Mouse (Mus musculus) G1E (cell line): ENCODE data around the gene Id1. TPM values are rescaled to one million over a fixed set of nuclear protein-coding genes. Genes with fewer than 3 reads are reported as not detected.

Experiments
- ATAC-seq: 2 replicates; pipeline ENCODE4 v1.8.0; 2016; ENCODE audit warnings: mild to moderate bottlenecking; ENCODE audit not compliant: insufficient number of reproducible peaks, poor library complexity, low FRiP score, severe bottlenecking; ENCODE audit errors: extremely low read depth
- DNase-seq: peaks from one replicate; pipeline ENCODE4 v3.0.0; 2012; ENCODE audit warnings: low spot score
- H3K27me3 ChIP-seq: 2 replicates; pipeline ENCODE4 v1.6.1; 2012; ENCODE audit warnings: mild to moderate bottlenecking, low read length, inconsistent platforms; ENCODE audit not compliant: insufficient read depth
- H3K36me3 ChIP-seq: replicated peaks from 2 replicates; pipeline ENCODE3; 2012; ENCODE audit warnings: mild to moderate bottlenecking, inconsistent platforms
- H3K4me1 ChIP-seq: 2 replicates; pipeline ENCODE4 v1.6.1; 2012; ENCODE audit warnings: low read depth, low read length, inconsistent platforms, mixed read lengths; ENCODE audit not compliant: insufficient read depth
- H3K4me3 ChIP-seq: 2 replicates; pipeline ENCODE4 v1.5.1; 2012; ENCODE audit warnings: low read depth, mild to moderate bottlenecking, inconsistent platforms, low read length, moderate library complexity, mixed read lengths
- H3K9me3 ChIP-seq: replicated peaks from 2 replicates; pipeline ENCODE4 v1.6.1; 2012; ENCODE audit warnings: inconsistent platforms
- CTCF ChIP-seq: IDR thresholded peaks from 2 replicates; pipeline ENCODE4 v1.5.1; 2012; ENCODE audit warnings: low read depth, low read length, inconsistent platforms, mixed read lengths
- GATA1 ChIP-seq: IDR thresholded peaks from 2 replicates; pipeline ENCODE4 v1.6.1; 2012; ENCODE audit warnings: borderline replicate concordance, low read length, inconsistent platforms, mixed read lengths
- GATA2 ChIP-seq: IDR thresholded peaks from 2 replicates; pipeline ENCODE4 v1.6.1; 2012; ENCODE audit warnings: low read depth, low read length, inconsistent platforms, borderline replicate concordance
- POLR2AphosphoS5 ChIP-seq: IDR thresholded peaks from 2 replicates; pipeline ENCODE4 v1.6.1; 2012; ENCODE audit warnings: low read depth, low read length, inconsistent platforms; ENCODE audit not compliant: insufficient replicate concordance
- TAL1 ChIP-seq: conservative IDR thresholded peaks from 2 replicates; pipeline ENCODE4 v1.6.1; 2012; ENCODE audit warnings: low read depth, low read length, inconsistent platforms, mixed read lengths
- polyA plus RNA-seq: library from polyadenylated mRNA; stranded (reverse); fragments of >175 nt; gene quantifications from 2 replicates; pipeline ENCODE4 v1.2.3, GENCODE M21; 2012
- total RNA-seq, 2 experiments: library from RNA; stranded (forward) in 1 of 2; stranded (reverse) in 1 of 2; fragments of 200-1000 nt in 1 of 2; fragments of >200 nt in 1 of 2; fragmentation: Nextera tagmentation in 1 of 2; gene quantifications; 2 replicates each; pipeline ENCODE4 v1.2.3; 2014 to 2017

Gene Id1
- total and polyA plus RNA-seq, 3 experiments: 21.7 to 110 (median 33.2) TPM

DNA sequence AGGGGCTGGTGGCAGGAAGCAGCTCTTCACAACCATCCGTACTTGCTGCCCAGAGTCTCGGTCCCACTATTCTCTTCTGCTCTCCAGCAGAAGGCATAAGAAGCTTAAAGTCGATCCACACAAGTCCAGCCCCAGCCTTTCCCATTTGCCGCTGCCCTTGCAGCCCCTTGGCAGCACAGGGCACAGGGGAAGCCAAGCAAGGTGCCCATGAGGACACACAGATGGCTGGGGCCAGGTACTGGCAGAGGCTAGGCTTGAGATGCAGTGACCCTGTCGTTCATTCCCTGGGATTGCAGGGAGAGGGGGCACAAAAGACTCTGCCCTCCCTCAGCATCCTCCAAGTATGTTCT, 31.8 kb upstream of the Id1 start:
- Histone ChIP-seq H3K4me3 (no peak overlapping the region), H3K36me3 (peaks cover 99% of the 10 kb centered on the region), H3K9me3 (no peaks in the 10 kb centered on the region; the same call in 1 of the 2 replicates), H3K27me3 (no peaks in the 10 kb centered on the region), H3K4me1 (peaks cover 20% of the 10 kb centered on the region)
- TF ChIP-seq TAL1 (no peak), GATA2 (no peak), GATA1 (no peak), CTCF (no peak), POLR2AphosphoS5 (no peak)
- DNase-seq: no peak
- ATAC-seq: no peak

DNA sequence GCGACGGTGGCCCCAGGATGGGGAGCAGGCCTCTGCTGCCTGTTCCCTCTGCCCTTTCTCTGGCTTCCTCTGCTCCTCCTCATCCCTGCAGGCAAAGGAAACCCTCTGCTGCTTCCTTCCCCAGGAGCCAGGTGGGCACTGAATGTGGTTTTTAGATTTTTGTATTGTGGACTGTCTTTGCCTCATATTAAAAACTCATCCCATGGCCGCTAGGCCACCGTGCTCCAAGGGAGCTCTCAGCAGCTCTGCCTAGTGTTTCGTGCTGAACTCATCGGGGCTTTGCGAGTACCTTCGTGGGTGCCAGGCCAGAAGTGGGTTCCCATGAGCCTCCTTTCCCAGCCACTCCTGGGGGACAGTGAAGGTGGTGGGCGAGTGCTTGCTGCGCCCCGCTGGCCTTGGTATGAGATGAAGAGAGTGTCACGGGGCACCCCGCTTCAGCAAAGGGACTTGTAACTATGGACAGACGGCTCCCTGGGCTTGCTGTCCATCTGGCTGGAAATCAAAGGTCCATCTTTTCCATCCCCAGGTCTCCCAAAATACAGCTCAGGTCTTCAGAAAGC, 31.2 kb upstream of the Id1 start:
- H3K4me3 ChIP-seq: no peak overlapping the region
- DNase-seq (no peak), ATAC-seq (no peak)
- no peaks in the 10 kb centered on the region; the same call in 1 of the 2 replicates for H3K9me3 ChIP-seq
- H3K36me3 ChIP-seq: peaks cover 98% of the 10 kb centered on the region
- peaks cover 20% of the 10 kb centered on the region for H3K4me1 ChIP-seq
- H3K27me3 ChIP-seq: no peaks in the 10 kb centered on the region
- TF ChIP-seq POLR2AphosphoS5: no peak
- TF ChIP-seq CTCF: no peak

DNA sequence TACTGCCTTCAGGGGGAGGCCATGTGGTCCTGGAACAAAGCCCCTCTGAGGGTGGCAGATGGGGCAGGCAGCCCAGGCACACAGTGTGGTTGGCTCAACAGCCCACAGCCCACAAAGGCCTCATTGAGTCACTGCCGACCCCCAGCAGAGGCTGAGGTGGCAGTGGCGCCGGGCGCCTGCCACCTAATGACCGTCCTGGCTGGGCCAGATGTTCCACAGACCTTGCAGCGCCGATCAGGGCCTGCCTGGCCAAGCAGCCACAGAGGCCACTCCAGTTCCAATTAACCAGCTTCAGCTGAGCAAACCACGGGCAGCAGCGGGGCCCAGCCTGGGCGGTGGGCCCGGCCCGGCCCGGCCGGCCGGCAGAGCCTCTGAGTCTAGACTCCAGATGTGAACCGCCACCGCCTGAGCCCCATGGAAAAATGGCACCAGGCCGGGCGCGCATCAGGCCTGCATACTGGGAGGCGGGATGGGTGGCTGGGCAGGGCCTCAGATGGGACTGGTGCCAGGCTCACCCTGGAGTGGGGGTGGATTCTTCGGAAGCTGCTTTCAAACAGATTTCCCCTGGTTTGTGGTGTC, 30.0 kb upstream of the Id1 start:
- no peaks in the 10 kb centered on the region for H3K27me3 ChIP-seq
- H3K9me3 ChIP-seq: no peaks in the 10 kb centered on the region; the same call in 1 of the 2 replicates
- no peak overlapping the region for H3K4me3 ChIP-seq
- TF ChIP-seq CTCF: no peak
- no peak for TF ChIP-seq POLR2AphosphoS5
- no peak for TF ChIP-seq TAL1
- no peak for TF ChIP-seq GATA2
- ATAC-seq: no peak
- H3K36me3 ChIP-seq: peaks cover 96% of the 10 kb centered on the region
- DNase-seq: no peak
- peaks cover 19% of the 10 kb centered on the region; the same call in 1 of the 2 replicates for H3K4me1 ChIP-seq

DNA sequence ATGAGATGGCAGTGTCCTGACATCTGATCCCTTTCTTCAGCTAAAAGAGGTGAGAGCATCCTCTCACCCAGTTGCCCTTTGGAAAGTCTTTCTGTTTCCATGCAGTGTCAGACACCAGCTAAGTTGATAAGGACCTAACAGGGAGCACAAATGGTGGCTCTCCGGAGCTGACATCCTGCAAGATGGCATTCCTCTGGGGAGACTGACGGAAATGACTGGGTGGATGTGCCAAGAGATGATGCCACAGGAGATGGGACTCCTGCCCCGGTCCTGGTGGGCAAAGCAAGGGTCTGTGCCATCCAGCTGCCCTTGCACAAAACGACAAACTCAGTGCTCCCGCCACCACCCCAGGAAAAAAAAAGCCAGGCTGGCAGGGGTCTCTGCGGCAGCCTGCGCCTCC, 28.9 kb upstream of the Id1 start:
- ATAC-seq: no peak
- TF ChIP-seq TAL1: no peak
- TF ChIP-seq GATA2: no peak
- no peak for TF ChIP-seq POLR2AphosphoS5
- no peak for TF ChIP-seq CTCF
- no peak for TF ChIP-seq GATA1
- peaks cover 90% of the 10 kb centered on the region for H3K36me3 ChIP-seq

DNA sequence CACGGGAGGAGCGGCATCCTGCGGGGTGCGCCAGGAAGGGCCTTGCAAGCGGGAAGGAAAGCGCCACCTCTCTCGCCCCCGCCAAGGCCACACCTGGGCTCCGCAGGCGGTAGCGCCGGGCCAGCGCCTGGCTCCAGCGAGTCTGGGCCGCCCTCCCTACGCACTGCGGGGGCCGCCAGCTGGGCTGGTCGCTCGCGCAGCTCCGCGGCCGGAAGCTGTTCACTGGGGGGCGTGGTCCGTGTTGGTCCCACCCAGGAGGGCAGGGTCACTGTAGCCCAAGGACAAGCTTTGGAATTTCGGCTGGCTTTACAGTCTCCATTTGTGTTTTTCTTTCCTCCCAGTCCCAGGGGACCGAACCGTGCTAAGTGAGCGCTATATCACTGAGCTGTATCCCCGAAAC, 28.4 kb upstream of the Id1 start:
- TF ChIP-seq GATA2 (no peak), CTCF (no peak), TAL1 (no peak), POLR2AphosphoS5 (no peak), GATA1 (no peak)
- H3K36me3 ChIP-seq: peaks cover 87% of the 10 kb centered on the region
- DNase-seq: no peak
- peaks cover 19% of the 10 kb centered on the region; the same call in 1 of the 2 replicates for H3K4me1 ChIP-seq
- no peaks in the 10 kb centered on the region; the same call in 1 of the 2 replicates for H3K9me3 ChIP-seq
- H3K27me3 ChIP-seq: no peaks in the 10 kb centered on the region
- H3K4me3 ChIP-seq: no peak overlapping the region
- ATAC-seq: no peak

More for the DNA sequence above, 28.9 kb upstream of the Id1 start:
- no peak overlapping the region for H3K4me3 ChIP-seq
- no peaks in the 10 kb centered on the region for H3K27me3 ChIP-seq
- peaks cover 19% of the 10 kb centered on the region; the same call in 1 of the 2 replicates for H3K4me1 ChIP-seq
- DNase-seq: no peak
- H3K9me3 ChIP-seq: no peaks in the 10 kb centered on the region; the same call in 1 of the 2 replicates

DNA sequence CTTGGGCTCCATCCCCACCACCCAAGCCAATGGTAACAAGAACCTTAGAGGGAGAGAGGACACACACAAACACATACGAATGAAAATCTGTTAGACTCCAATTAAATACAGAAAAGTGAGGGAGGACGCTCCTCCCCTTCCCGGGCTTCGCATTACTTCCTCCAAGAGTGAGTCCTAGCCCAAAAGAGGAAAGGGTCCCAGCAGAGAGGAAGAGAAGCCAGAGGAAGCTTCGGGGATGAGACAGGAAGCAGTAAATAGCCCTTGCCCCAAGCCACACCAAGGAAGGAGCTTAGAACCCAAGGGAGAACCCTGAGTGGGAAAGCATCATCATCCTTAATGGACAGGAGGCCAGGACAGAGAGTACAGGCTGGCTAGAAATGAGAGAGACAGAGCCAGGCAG, 27.0 kb upstream of the Id1 start:
- Histone ChIP-seq H3K4me1 (peaks cover 19% of the 10 kb centered on the region; the same call in 1 of the 2 replicates), H3K9me3 (no peaks in the 10 kb centered on the region; the same call in 1 of the 2 replicates), H3K27me3 (no peaks in the 10 kb centered on the region), H3K4me3 (no peak overlapping the region), H3K36me3 (peaks cover 78% of the 10 kb centered on the region)
- ATAC-seq (no peak), DNase-seq (no peak)
- TF ChIP-seq CTCF (no peak), TAL1 (no peak), GATA1 (no peak), POLR2AphosphoS5 (no peak), GATA2 (no peak)
